Mouse (Mus musculus): ENCODE measurements at regions not wholly inside any gene's neighbourhood (a gene's known extent, or its start where the extent isn't known, plus 50 kb on each side); places are given as distances from the start of the nearest gene placed in this dataset.

GRCm38 (mm10) chr8:103938283-103939230, 162.9 kb upstream of the Cdh5 start:
- no peak for TF ChIP-seq CHD2 (IDR thresholded peaks at IDR 0.05; ENCODE audit: low read depth, low read length)
- no peak for TF ChIP-seq ZNF384 (IDR thresholded peaks at IDR 0.05; ENCODE audit: low read depth, low read length)
- TF ChIP-seq ZC3H11A (IDR thresholded peaks at IDR 0.05; ENCODE audit: borderline replicate concordance, low read depth, low read length), result no peak
- no peak for TF ChIP-seq MAFK (IDR thresholded peaks at IDR 0.05; ENCODE audit: insufficient read depth, low read depth, low read length)
